Mouse (Mus musculus) C3H10T1/2 (cell line): ENCODE data around the gene Tgif2lx2. TPM values are rescaled to one million over a fixed set of nuclear protein-coding genes. Genes with fewer than 3 reads are reported as not detected.

Experiments
- polyA plus RNA-seq, 2 experiments: library from polyadenylated mRNA; unstranded; fragments of >200 nt; fragmentation: generic; extraction: Trizol; gene quantifications; one replicate each; pipeline ENCODE4 v1.2.1; 2012; ENCODE audit warnings: missing spikeins in 2 of 2

The Tgif2lx2 gene
- not detected for polyA plus RNA-seq

DNA sequence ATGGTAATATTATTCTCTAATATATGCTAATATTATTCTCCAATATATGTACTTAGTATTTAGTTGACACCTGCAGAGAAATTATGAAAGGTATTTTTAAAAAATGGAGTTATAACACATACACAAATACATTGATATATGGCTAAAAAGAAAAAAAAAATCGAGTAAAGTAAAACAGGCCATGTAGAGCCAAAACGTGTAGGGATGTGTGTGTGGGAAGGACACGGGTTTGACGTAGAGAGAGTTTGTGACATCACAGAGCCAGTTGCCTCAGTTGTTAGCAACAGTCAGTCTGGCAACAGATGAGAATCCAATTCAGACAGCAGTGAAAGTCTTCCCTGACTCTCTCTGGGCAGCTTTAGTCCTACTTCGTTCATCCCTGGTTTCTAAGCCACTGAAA lies at the start of gene Tgif2lx2:
Gene Tgif2lx2 (plus strand): TSS at position 301 of the 400 bp plus-strand sequence.

Other genes starting within 250 kb of the Tgif2lx2 start
- gene Tgif2lx1, start 53.5 kb downstream of the Tgif2lx2 start, polyA plus RNA-seq: not detected